Mouse (Mus musculus) CH12.LX (cell line): Measurements from ENCODE around the gene Serpina9. TPM values are rescaled to one million over a fixed set of nuclear protein-coding genes. Genes with fewer than 3 reads are reported as not detected.

Experiments
- DNase-seq: peaks from one replicate; pipeline ENCODE4 v3.0.0-alpha.2; 2013; ENCODE audit errors: extremely low read depth
- H3K27ac ChIP-seq: 2 replicates; pipeline ENCODE4 v1.5.1; 2012; ENCODE audit warnings: low read depth, mild to moderate bottlenecking, control low read depth, moderate library complexity; ENCODE audit not compliant: insufficient read depth
- H3K27me3 ChIP-seq: replicated peaks from 2 replicates; pipeline ENCODE3; 2012; ENCODE audit warnings: inconsistent platforms
- H3K36me3 ChIP-seq, 2 experiments: replicated peaks in 1 of 2; 2 replicates each; pipeline versions ENCODE3 to v1.6.1; 2012; ENCODE audit warnings: inconsistent platforms in 1 of 2, low read length in 1 of 2, mild to moderate bottlenecking in 1 of 2, mixed read lengths in 1 of 2, moderate library complexity in 1 of 2; ENCODE audit not compliant: control insufficient read depth in 1 of 2, insufficient read depth in 1 of 2
- H3K4me1 ChIP-seq, 2 experiments: 2 replicates each; pipeline ENCODE4 v1.6.1; 2012; ENCODE audit warnings: inconsistent platforms in 1 of 2, moderate library complexity in 1 of 2; ENCODE audit not compliant: insufficient read depth in 2 of 2, control insufficient read depth in 1 of 2
- H3K4me2 ChIP-seq: 2 replicates; pipeline ENCODE4 v1.6.1; 2012; ENCODE audit warnings: low read depth, mild to moderate bottlenecking, control low read depth; ENCODE audit not compliant: poor library complexity, insufficient read depth, severe bottlenecking
- H3K4me3 ChIP-seq, 3 experiments: fragments of 150-350 bp in 1 of 3; sonication (generic) in 1 of 3; replicated peaks in 1 of 3; 2 replicates each; pipeline versions ENCODE3 to v1.5.1; 2011 to 2012; ENCODE audit warnings: low read depth in 2 of 3, low read length in 2 of 3, mild to moderate bottlenecking in 2 of 3, moderate library complexity in 2 of 3, control low read depth in 1 of 3, improper control_type of control experiment in 1 of 3, inconsistent platforms in 1 of 3, mixed read lengths in 1 of 3; ENCODE audit not compliant: poor library complexity in 1 of 3
- H3K79me2 ChIP-seq: replicated peaks from 2 replicates; pipeline ENCODE4 v1.6.1; 2012; ENCODE audit warnings: mild to moderate bottlenecking, moderate library complexity; ENCODE audit not compliant: control insufficient read depth, poor library complexity, insufficient read depth, severe bottlenecking; ENCODE audit errors: extremely low read depth
- H3K9ac ChIP-seq: 2 replicates; pipeline ENCODE4 v1.6.1; 2012; ENCODE audit warnings: low read depth, mild to moderate bottlenecking, control low read depth, moderate library complexity; ENCODE audit not compliant: insufficient read depth
- H3K9me3 ChIP-seq: replicated peaks from 2 replicates; pipeline ENCODE3; 2012; ENCODE audit warnings: low read length, inconsistent platforms, mixed read lengths
- CHD1 ChIP-seq: IDR thresholded peaks from 2 replicates; pipeline ENCODE4 v1.6.1; 2012; ENCODE audit warnings: low read depth, low read length, improper control_type of control experiment, inconsistent platforms
- CTCF ChIP-seq, 2 experiments: IDR thresholded peaks in 1 of 2; conservative IDR thresholded peaks in 1 of 2; 2 replicates each; pipeline ENCODE4 v1.5.1; 2011 to 2012; ENCODE audit warnings: low read depth in 2 of 2, low read length in 2 of 2, improper control_type of control experiment in 1 of 2, inconsistent platforms in 1 of 2, mild to moderate bottlenecking in 1 of 2, moderate library complexity in 1 of 2
- JUN ChIP-seq: IDR thresholded peaks from 2 replicates; pipeline ENCODE4 v1.6.1; 2011; ENCODE audit warnings: low read depth, mild to moderate bottlenecking, low read length, improper control_type of control experiment, moderate library complexity; ENCODE audit not compliant: insufficient read depth
- MAX ChIP-seq: IDR thresholded peaks from 2 replicates; pipeline ENCODE4 v1.6.1; 2011; ENCODE audit warnings: low read length, improper control_type of control experiment
- MEF2A ChIP-seq: IDR thresholded peaks from 2 replicates; pipeline ENCODE4 v1.6.1; 2014; ENCODE audit warnings: low read depth, mild to moderate bottlenecking, inconsistent platforms, low read length, improper control_type of control experiment, borderline replicate concordance
- MXI1 ChIP-seq: IDR thresholded peaks from 2 replicates; pipeline ENCODE4 v1.6.1; 2011; ENCODE audit warnings: mild to moderate bottlenecking, low read depth, low read length, improper control_type of control experiment
- MYC ChIP-seq: IDR thresholded peaks from 2 replicates; pipeline ENCODE4 v1.6.1; 2011; ENCODE audit warnings: low read depth, mild to moderate bottlenecking, improper control_type of control experiment, low read length
- NELFE ChIP-seq: IDR thresholded peaks from 2 replicates; pipeline ENCODE4 v1.6.1; 2011; ENCODE audit warnings: low read depth, low read length, improper control_type of control experiment
- NRF1 ChIP-seq: IDR thresholded peaks from 2 replicates; pipeline ENCODE4 v1.6.1; 2014; ENCODE audit warnings: low read depth, mild to moderate bottlenecking, inconsistent platforms, low read length, improper control_type of control experiment, moderate library complexity
- RCOR1 ChIP-seq: conservative IDR thresholded peaks from 2 replicates; pipeline ENCODE4 v1.6.1; 2012; ENCODE audit warnings: low read depth, mild to moderate bottlenecking, inconsistent platforms, low read length, improper control_type of control experiment
- SIN3A ChIP-seq: IDR thresholded peaks from 2 replicates; pipeline ENCODE4 v1.6.1; 2012; ENCODE audit warnings: low read length, improper control_type of control experiment, inconsistent platforms
- TBP ChIP-seq: conservative IDR thresholded peaks from 2 replicates; pipeline ENCODE4 v1.6.1; 2011; ENCODE audit warnings: low read depth, low read length, improper control_type of control experiment
- USF1 ChIP-seq: IDR thresholded peaks from 2 replicates; pipeline ENCODE4 v1.6.1; 2014; ENCODE audit warnings: low read depth, mild to moderate bottlenecking, inconsistent platforms, low read length, improper control_type of control experiment
- ZC3H11A ChIP-seq: IDR thresholded peaks from 2 replicates; pipeline ENCODE4 v1.6.1; 2012; ENCODE audit warnings: low read depth, mild to moderate bottlenecking, inconsistent platforms, low read length, improper control_type of control experiment
- dilution Hi-C: fragments of 300-500 bp; cut with MboI; formaldehyde crosslinking; loops from 2 replicates; pipeline ENCODE4 v1.14.3; 2020; ENCODE audit warnings: low sequenced_read_pairs; ENCODE audit not compliant: extremely low pct_unique_long_range_greater_than_20kb, extremely low pct_ligation_motif_present
- in situ Hi-C: fragments of 300-500 bp; cut with MboI; formaldehyde crosslinking; loops from 3 replicates; pipeline ENCODE4 v1.14.3; 2019; ENCODE audit warnings: low sequenced_read_pairs, low pct_ligation_motif_present, low pct_unique_long_range_greater_than_20kb, mixed read lengths
- polyA plus RNA-seq: library from polyadenylated mRNA; unstranded; fragments of >175 nt; gene quantifications from 2 replicates; pipeline ENCODE4 v1.2.1, GENCODE M21; 2012; ENCODE audit warnings: low read depth; ENCODE audit not compliant: insufficient read length
- total RNA-seq, 2 experiments: library from RNA; depleted of rRNA; stranded (reverse); fragments of 300-350 nt in 1 of 2; fragments of >200 nt in 1 of 2; gene quantifications; 2 replicates each; pipeline ENCODE4 v1.2.3; 2012 to 2014

Serpina9 gene
- total and polyA plus RNA-seq, 3 experiments, result 0.08 to 0.36 (median 0.23) TPM

DNA sequence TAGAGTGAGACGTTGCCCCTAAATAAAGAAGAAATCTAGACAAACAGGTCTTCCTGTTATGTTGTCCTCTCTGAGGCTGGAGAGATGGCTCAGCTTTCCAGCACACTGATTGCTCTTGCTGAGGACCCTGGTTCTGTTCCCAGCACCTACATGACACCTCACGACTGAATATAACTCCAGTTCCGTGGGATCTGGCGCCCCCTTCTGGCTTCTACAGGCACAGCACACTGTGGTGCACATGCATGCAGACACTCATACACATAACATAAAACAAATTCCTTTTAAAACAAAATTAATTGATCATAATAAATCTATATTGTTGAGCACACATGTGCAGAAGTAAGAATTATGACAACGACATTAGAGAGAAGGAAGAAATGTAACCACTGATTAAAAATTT lies 8.9 kb downstream of the Serpina9 start:
- dilution Hi-C loops, result no loop called here
- Histone ChIP-seq H3K4me2 (no peak overlapping the region), H3K79me2 (no peaks in the 10 kb centered on the region), H3K9ac (no peak overlapping the region), H3K4me1 (peaks cover 11 to 29% of the 10 kb centered on the region in 2 experiments), H3K36me3 (no peaks in the 10 kb centered on the region), H3K27me3 (no peaks in the 10 kb centered on the region), H3K4me3 (no peak overlapping the region), H3K9me3 (peaks cover 6% of the 10 kb centered on the region), H3K27ac (no peak overlapping the region)
- in situ Hi-C loops, result no loop called here
- DNase-seq, result no peak
- TF ChIP-seq NELFE (no peak), CTCF (conservative IDR thresholded peaks at IDR 0.05 in 1 of 2, IDR thresholded peaks at IDR 0.05 in 1 of 2; ENCODE audit: low read depth in 2 of 2, low read length in 2 of 2) (0 out of 4 replicates have a peak, but pooled peaks of 1 of the 2 experiments have one; percentile 15), CHD1 (no peak)

DNA sequence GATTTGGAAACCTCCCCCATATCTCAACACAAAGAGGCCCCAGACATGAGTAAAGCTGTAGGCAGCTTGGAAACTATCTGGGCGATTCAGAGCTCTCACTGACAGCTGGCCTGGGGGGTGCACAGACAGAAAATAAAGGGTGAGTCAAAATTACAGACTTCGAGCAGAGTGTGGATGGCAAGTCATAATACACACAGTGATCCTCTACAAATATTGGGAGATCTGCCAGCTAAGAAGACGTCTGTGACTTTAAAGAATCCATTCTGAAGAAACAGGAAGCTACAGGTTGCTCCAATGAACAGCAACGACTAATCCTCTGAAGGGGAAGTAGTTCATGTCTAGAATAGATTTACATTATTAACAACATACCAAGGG lies 10.3 kb downstream of the Serpina9 start:
- no peak for DNase-seq
- in situ Hi-C loops (no loop called here), dilution Hi-C loops (no loop called here)
- peaks cover 6% of the 10 kb centered on the region for H3K9me3 ChIP-seq
- H3K27me3 ChIP-seq, result no peaks in the 10 kb centered on the region
- H3K4me2 ChIP-seq, result no peak overlapping the region
- no peak overlapping the region for H3K27ac ChIP-seq
- no peaks in the 10 kb centered on the region for H3K79me2 ChIP-seq
- peaks cover 11 to 32% of the 10 kb centered on the region in 2 experiments for H3K4me1 ChIP-seq
- no peak overlapping the region for H3K9ac ChIP-seq
- no peak overlapping the region for H3K4me3 ChIP-seq
- H3K36me3 ChIP-seq, result no peaks in the 10 kb centered on the region
- TF ChIP-seq MYC (no peak), RCOR1 (no peak), SIN3A (no peak), JUN (no peak), MEF2A (no peak), MAX (no peak), MXI1 (no peak), ZC3H11A (no peak), USF1 (no peak), NRF1 (no peak)
- TF ChIP-seq, all 38 proteins: peak for 0

DNA sequence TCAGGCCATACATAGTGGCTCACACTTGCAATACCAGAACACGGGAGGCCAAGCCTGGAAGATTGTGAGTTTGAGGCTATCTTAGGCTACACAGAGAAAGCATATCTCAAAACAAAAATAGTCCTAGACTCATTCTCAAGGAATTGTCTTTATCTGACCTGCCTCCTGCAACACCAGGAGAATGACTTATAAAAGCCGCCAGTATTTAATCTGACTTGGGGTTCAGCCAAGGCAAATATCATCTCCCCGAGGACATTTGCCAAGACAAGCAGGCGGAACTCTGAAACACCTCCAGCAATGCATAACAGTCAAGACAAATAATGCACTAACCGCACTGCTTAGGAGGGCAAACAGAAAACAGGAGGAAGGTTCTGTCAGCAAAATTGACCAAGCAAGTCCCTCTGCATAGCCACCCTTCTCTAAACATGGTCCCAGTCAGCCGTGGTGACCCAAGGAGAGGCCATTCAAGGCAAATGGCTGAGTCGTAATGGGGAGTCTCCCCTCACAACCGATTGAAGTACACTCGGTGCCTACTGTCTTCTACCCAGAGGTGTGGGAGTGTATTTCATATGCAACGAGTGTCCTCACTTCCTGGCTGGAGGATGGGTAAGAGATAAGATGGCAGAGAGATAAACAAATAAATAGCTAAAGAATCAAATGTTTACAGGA lies 10.9 kb downstream of the Serpina9 start:
- Histone ChIP-seq H3K4me1 (peaks cover 11 to 32% of the 10 kb centered on the region in 2 experiments), H3K79me2 (no peaks in the 10 kb centered on the region), H3K4me3 (no peak overlapping the region), H3K36me3 (no peaks in the 10 kb centered on the region), H3K4me2 (no peak overlapping the region), H3K9me3 (peaks cover 6% of the 10 kb centered on the region), H3K27me3 (no peaks in the 10 kb centered on the region), H3K9ac (no peak overlapping the region), H3K27ac (no peak overlapping the region)
- no peak for DNase-seq
- no peak for TF ChIP-seq TBP
- in situ Hi-C loops (no loop called here), dilution Hi-C loops (no loop called here)
